Mouse (Mus musculus) urinary bladder, postnatal 36 days (tissue): ENCODE results near the gene Ccdc34.
"Not testable (repeated sequence)": the region's sequence is repeated elsewhere in the genome, so short reads cannot be mapped to it uniquely, and the experiment has no call there.

Experiments used
- DNase-seq, 2 experiments: peaks; one replicate each; pipeline ENCODE4 v3.0.0; 2022; ENCODE audit warnings: low spot score in 2 of 2, mixed read lengths in 1 of 2

The Ccdc34 gene

GRCm38 (mm10) chr2:110077240-110077639 is 59.6 kb downstream of the Ccdc34 start:
- DNase-seq: no peak

- no peak for DNase-seq
Measured at GRCm38 (mm10) chr2:110077655-110078054, 60.0 kb downstream of the Ccdc34 start.

- no peak for DNase-seq
Measured at GRCm38 (mm10) chr2:110080532-110080931, 62.9 kb downstream of the Ccdc34 start.

GRCm38 (mm10) chr2:110082975-110083374 is 65.4 kb downstream of the Ccdc34 start:
- DNase-seq: no peak

GRCm38 (mm10) chr2:110085701-110086143 is 68.1 kb downstream of the Ccdc34 start:
- DNase-seq: no peak

GRCm38 (mm10) chr2:110114133-110114532 is 96.5 kb downstream of the Ccdc34 start:
- no peak for DNase-seq

DNA sequence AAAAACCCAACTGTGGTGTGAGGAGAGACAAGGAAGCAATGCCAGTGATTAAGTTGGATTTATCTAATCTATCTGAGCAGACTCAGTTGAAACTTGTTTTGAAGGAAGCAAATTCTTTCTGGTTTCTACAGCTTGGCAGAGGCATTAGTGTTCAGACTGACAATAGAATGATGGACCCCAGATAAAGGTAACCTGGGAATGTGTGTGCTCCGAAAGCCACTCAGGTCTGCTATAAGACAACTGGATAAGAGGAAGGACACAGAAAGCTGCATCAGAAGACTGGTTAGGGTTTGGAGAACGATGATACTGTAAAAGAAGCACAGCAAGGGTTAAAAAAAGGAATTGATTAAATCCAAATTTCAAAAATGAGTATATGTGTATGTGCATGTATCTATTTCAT is 111.8 kb downstream of the Ccdc34 start:
- DNase-seq: no peak

GRCm38 (mm10) chr2:110131573-110131972 is 114.0 kb downstream of the Ccdc34 start:
- DNase-seq: no peak

DNA sequence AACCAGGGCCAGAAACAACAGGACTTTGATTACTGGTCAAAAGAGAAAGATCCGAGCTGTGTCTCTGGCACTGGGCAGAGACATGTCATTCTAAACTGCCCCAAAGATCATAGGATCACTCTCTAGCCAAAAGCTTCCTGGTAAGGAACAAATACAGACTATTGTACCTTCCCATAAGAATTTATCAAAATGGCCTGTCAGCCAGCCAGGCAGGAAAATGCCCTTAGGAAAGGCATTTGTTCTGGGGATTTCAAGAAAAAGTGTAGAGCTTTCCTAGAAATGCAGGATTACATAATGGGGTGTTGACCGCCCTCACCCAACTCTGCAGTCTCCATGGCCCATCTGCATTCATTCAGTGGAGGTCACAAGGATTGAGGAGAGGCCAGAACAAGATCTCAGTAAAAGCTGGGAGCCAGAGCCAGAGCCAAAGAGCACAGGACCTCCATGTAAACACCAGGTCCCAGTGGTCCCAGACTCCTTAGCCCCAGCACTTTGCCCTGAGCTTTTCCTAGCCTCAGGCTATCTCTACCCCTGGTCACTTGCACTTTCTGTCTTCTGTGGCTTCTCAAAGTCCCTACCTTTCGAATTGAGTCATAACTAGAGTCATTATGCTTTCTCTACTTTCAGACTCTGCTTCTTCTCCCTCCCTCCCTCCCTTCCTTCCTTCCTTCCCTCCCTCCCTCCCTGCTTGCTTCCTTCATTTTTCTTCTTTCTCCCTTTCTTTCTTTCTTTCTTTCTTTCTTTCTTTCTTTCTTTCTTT is 115.9 kb downstream of the Ccdc34 start:
- DNase-seq: no peak

DNA sequence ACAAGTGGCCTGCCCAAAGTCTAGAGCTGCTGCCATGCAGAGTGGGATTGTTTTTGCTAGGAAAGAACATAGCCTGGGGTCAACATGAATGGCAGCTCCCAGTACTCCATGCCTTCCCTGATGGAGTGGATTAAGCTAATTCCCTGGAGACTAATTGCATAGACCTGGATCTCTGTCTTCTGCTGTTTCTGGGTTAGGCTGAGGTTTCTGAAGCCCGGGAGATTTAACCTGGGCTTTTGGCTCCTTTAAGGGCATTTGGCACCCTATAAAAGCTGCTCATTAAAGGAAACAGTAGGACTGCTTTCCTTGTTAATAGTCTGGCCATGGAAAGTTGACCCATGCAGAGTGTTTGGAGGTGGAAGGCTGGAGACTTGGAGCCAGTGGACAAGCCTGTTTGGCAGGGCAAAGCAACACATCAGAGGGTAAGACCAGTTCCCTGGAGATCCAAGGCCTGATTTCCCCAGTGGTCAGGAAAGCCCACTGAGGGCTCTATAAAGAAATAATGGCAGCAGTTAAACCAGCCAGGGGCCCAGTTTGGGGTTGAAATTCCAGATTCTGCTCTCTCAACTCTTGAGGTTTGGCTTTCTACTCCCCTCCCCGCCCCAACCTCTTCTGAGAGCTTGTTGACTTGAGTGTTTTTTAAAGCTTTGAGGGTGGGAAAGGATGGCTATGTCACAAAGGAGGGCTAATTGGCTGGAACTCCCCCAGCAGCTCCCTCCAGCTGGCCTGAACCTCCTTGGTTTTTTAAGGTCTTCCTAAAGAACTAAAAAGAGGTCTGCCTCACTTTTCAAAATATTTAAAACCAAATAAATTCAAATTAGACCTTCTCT is 117.4 kb downstream of the Ccdc34 start:
- DNase-seq: no peak

- no peak for DNase-seq
Measured at GRCm38 (mm10) chr2:110137291-110137690, 119.7 kb downstream of the Ccdc34 start.

DNA sequence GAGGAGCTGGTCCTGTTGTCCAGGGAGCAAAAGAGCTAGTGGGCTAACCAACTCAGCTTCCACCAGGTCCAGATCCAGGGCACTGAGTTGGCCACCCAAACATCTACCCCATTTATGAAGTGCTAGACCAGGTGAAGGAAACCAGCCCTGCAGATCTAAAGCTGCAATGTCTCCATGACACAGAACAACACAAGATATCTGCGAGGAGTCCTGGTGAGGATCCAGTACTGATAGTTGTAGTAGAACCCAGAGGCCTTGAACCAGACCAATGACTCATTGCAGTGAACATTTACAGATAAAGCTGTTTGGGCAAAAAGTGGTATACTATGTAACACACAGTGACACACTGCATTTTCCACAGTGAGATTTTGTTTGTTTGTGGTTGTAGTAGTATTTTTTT is 120.5 kb downstream of the Ccdc34 start:
- DNase-seq: no peak

- DNase-seq: not testable (repeated sequence)
Measured at GRCm38 (mm10) chr2:110147980-110148379, 130.4 kb downstream of the Ccdc34 start.

DNA sequence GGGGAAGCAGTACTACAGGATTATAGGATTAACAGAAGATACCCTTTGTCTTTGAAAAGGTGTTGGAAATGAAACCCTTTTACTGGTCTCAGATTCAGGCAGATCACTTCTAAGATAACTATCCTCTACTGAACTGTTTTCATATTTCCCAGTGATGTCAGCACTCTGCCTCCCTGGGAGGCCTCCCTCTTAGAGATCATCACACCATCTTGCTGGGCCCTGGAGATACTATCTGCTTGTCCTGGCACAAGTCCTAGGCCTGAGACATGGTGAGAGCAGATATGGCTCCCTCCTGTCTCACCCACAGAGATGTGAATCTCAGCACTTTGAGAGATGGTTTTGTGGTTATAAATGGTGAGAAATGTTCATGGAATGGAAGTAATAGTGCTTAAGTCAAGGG is 131.6 kb downstream of the Ccdc34 start:
- DNase-seq: no peak

- no peak for DNase-seq
Measured at GRCm38 (mm10) chr2:110156321-110156720, 138.7 kb downstream of the Ccdc34 start.

DNA sequence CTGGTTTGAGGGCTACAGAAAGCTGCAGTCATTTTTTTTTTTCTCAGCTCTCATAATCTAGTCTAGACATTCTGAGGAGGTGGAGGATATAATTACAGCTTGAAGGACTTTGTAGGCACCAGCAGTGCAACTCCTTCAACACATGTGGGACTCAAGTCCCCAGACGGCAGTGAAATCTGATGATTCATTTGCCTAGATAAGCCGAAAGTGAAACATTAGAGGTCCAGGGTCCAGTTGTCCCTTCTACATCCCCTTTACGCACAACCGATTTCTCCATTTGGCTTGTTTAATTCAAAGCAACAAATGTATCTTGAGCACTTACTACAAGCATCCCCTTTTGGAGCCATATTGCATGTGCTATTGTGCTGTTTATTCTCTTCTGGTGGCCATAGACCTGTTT is 147.4 kb downstream of the Ccdc34 start:
- no peak for DNase-seq

DNA sequence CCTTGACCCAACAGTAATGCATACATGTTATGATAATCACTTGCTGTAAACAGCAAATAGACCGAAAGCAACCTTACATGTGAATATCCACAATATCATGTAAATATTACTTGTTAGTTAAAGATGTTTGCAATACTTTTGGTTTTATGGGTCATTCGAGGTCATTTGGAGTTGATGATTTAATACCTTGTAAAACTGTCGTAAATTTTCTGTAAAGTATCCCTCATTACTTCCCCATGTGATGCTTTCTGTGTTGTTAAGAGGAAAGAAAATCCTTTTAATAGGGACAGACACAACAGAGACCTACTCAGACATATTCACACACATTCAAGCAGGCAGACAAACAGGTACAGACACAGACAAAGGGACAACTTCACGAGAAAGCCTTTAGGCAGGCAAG is 150.1 kb downstream of the Ccdc34 start:
- DNase-seq: no peak

DNA sequence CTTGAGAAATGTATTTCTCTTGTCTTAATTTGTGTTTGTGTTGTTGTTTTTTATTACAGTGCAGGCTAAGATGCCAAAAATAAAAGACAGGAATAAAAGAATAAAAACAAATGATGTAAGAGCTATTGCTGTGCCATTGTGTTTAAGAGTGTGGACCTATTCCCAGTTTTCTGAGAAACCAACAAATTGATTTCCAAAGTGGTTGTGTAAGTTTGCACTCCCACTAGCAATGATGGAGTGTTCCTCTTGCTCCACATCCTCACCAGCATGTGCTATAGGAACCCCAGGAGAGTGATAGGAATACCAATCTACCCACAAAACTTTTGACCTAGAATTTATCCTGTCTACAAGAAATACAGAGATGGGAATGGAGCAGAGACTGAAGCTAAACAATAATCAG is 150.7 kb downstream of the Ccdc34 start:
- no peak for DNase-seq

- no peak for DNase-seq
Measured at GRCm38 (mm10) chr2:110172456-110172855, 154.8 kb downstream of the Ccdc34 start.

DNA sequence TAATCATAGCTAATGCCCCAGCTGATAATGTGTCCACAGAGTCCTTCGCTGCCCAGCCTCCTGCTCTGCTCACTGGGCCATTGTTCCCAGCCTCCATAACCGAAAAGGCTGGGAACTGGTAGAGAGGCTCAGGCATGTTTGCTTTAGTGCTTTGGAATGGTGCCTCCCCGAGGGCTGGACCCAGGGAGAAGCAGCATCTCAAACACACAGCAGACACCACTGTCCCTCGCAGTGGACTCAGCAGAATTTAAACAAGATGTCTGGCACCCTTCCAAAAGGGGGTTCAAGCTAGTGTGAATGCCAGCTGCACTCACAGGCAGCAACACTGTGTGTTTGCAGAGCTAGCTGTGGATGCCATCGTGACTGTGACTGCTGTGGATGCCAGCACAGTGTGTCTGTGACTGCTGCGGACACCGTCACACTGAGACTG is 156.2 kb downstream of the Ccdc34 start:
- DNase-seq: no peak

- DNase-seq: no peak
Measured at GRCm38 (mm10) chr2:110176761-110177400, 159.3 kb downstream of the Ccdc34 start.

DNA sequence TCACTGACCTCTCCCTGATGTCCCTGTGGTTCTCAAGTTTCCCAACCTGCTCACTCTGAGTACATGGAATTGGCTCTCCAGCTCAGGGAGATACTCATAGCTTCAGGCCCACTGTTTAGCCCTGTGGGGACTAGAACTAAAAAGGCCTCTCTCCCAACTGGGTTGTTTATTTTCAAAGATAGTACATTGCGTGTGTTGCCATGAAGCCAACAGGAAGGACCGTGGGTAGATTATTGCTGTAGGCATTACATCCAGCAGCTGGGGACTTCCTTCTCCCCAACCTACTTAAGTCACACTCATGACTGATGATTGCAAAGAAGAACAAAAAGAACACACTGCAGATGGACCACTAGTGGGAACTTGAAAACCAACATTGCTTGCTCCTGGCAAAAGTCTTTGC is 159.8 kb downstream of the Ccdc34 start:
- no peak for DNase-seq
